Mouse (Mus musculus): ENCODE measurements around the gene Ccdc180. TPM values are rescaled to one million over a fixed set of nuclear protein-coding genes. Genes with fewer than 3 reads are reported as not detected.

Ccdc180 gene
- total RNA-seq, 1 experiment = not detected

GRCm38 (mm10) chr4:45981054-45981453 lies 91.0 kb downstream of the Ccdc180 start:
- no peak for TF ChIP-seq CHD2 (IDR thresholded peaks at IDR 0.05; ENCODE audit: low read depth, low read length)
- TF ChIP-seq HCFC1 (IDR thresholded peaks at IDR 0.05; ENCODE audit: borderline replicate concordance, insufficient read depth, low read length) = no peak
- no peak for TF ChIP-seq ZNF384 (IDR thresholded peaks at IDR 0.05; ENCODE audit: low read depth, low read length)
- TF ChIP-seq MAFK (IDR thresholded peaks at IDR 0.05; ENCODE audit: insufficient read depth, low read depth, low read length) = no peak
- TF ChIP-seq ZC3H11A (IDR thresholded peaks at IDR 0.05; ENCODE audit: borderline replicate concordance, low read depth, low read length) = no peak
- in situ Hi-C loops (cut with MboI; ENCODE audit: low sequenced_read_pairs in 2 of 2, unreplicated experiment in 2 of 2) = no loop called here
- DNase-seq (ENCODE audit: low read depth, low spot score) = no peak
- no peaks in the 10 kb centered on the region for H3K4me1 ChIP-seq (ENCODE audit: control insufficient read depth in 2 of 2, insufficient read depth in 2 of 2, low read length in 2 of 2, poor library complexity in 1 of 2)
- H3K9ac ChIP-seq (ENCODE audit: insufficient read depth, low read depth, low read length, poor library complexity, severe bottlenecking) = no peak overlapping the region
- no peaks in the 10 kb centered on the region for H3K9me3 ChIP-seq (ENCODE audit: control insufficient read depth, insufficient read depth, low read depth, low read length)
- H3K27ac ChIP-seq (ENCODE audit: insufficient read depth, low read depth, low read length, poor library complexity, severe bottlenecking) = no peak overlapping the region
- no peaks in the 10 kb centered on the region for H3K36me3 ChIP-seq (ENCODE audit: control insufficient read depth, insufficient read depth, low read length, poor library complexity, severe bottlenecking)
- H3K4me3 ChIP-seq (ENCODE audit: insufficient read depth in 1 of 2, low read depth in 1 of 2, low read length in 2 of 2, poor library complexity in 1 of 2, severe bottlenecking in 1 of 2) = no peak overlapping the region

- Histone ChIP-seq H3K4me3 (ENCODE audit: insufficient read depth in 1 of 2, low read depth in 1 of 2, low read length in 2 of 2, poor library complexity in 1 of 2, severe bottlenecking in 1 of 2) (no peak overlapping the region), H3K27ac (ENCODE audit: insufficient read depth, low read depth, low read length, poor library complexity, severe bottlenecking) (no peak overlapping the region), H3K4me1 (ENCODE audit: control insufficient read depth in 2 of 2, insufficient read depth in 2 of 2, low read length in 2 of 2, poor library complexity in 1 of 2) (no peaks in the 10 kb centered on the region), H3K36me3 (ENCODE audit: control insufficient read depth, insufficient read depth, low read length, poor library complexity, severe bottlenecking) (no peaks in the 10 kb centered on the region), H3K9me3 (ENCODE audit: control insufficient read depth, insufficient read depth, low read depth, low read length) (no peaks in the 10 kb centered on the region), H3K9ac (ENCODE audit: insufficient read depth, low read depth, low read length, poor library complexity, severe bottlenecking) (no peak overlapping the region)
- DNase-seq (ENCODE audit: low read depth, low spot score) = no peak
- in situ Hi-C loops (cut with MboI; ENCODE audit: low sequenced_read_pairs in 2 of 2, unreplicated experiment in 2 of 2) = no loop called here
- TF ChIP-seq ZNF384 (IDR thresholded peaks at IDR 0.05; ENCODE audit: low read depth, low read length) (no peak), ZC3H11A (IDR thresholded peaks at IDR 0.05; ENCODE audit: borderline replicate concordance, low read depth, low read length) (no peak), HCFC1 (IDR thresholded peaks at IDR 0.05; ENCODE audit: borderline replicate concordance, insufficient read depth, low read length) (no peak), CHD2 (IDR thresholded peaks at IDR 0.05; ENCODE audit: low read depth, low read length) (no peak), MAFK (IDR thresholded peaks at IDR 0.05; ENCODE audit: insufficient read depth, low read depth, low read length) (no peak)
Measured at GRCm38 (mm10) chr4:45990427-45991135, 100.5 kb downstream of the Ccdc180 start.

GRCm38 (mm10) chr4:45998536-45998935 lies 108.4 kb downstream of the Ccdc180 start:
- Histone ChIP-seq H3K4me1 (ENCODE audit: control insufficient read depth in 2 of 2, insufficient read depth in 2 of 2, low read length in 2 of 2, poor library complexity in 1 of 2) (no peaks in the 10 kb centered on the region), H3K9ac (ENCODE audit: insufficient read depth, low read depth, low read length, poor library complexity, severe bottlenecking) (no peak overlapping the region), H3K36me3 (ENCODE audit: control insufficient read depth, insufficient read depth, low read length, poor library complexity, severe bottlenecking) (no peaks in the 10 kb centered on the region), H3K4me3 (ENCODE audit: insufficient read depth in 1 of 2, low read depth in 1 of 2, low read length in 2 of 2, poor library complexity in 1 of 2, severe bottlenecking in 1 of 2) (no peak overlapping the region), H3K27ac (ENCODE audit: insufficient read depth, low read depth, low read length, poor library complexity, severe bottlenecking) (no peak overlapping the region), H3K9me3 (ENCODE audit: control insufficient read depth, insufficient read depth, low read depth, low read length) (no peaks in the 10 kb centered on the region)
- in situ Hi-C loops (cut with MboI; ENCODE audit: low sequenced_read_pairs in 2 of 2, unreplicated experiment in 2 of 2) = no loop called here
- TF ChIP-seq HCFC1 (IDR thresholded peaks at IDR 0.05; ENCODE audit: borderline replicate concordance, insufficient read depth, low read length) (no peak), ZNF384 (IDR thresholded peaks at IDR 0.05; ENCODE audit: low read depth, low read length) (no peak), MAFK (IDR thresholded peaks at IDR 0.05; ENCODE audit: insufficient read depth, low read depth, low read length) (no peak), ZC3H11A (IDR thresholded peaks at IDR 0.05; ENCODE audit: borderline replicate concordance, low read depth, low read length) (no peak), CHD2 (IDR thresholded peaks at IDR 0.05; ENCODE audit: low read depth, low read length) (no peak)
- no peak for DNase-seq (ENCODE audit: low read depth, low spot score)

Other genes with a start within 250 kb of the Ccdc180 start
- gene Aldh1b1, start 91.3 kb upstream of the Ccdc180 start, total RNA-seq (2012; rRNA removed) = 3.6 and 4.0 TPM in 2 replicates
- 4.1 and 6.8 TPM in 2 replicates for gene Igfbpl1, start 63.4 kb upstream of the Ccdc180 start, total RNA-seq (2012; rRNA removed)
- gene Stra6l, start 41.6 kb upstream of the Ccdc180 start, total RNA-seq (2012; rRNA removed) = 0.37 and 0.40 TPM in 2 replicates
- 2.2 and 6.0 TPM in 2 replicates for gene Tdrd7, start 75.0 kb downstream of the Ccdc180 start, total RNA-seq (2012; rRNA removed)
- 0.53 and 0.54 TPM in 2 replicates for gene Tmod1, start 148.6 kb downstream of the Ccdc180 start, total RNA-seq (2012; rRNA removed)
- gene Ncbp1, start 248.3 kb downstream of the Ccdc180 start, total RNA-seq (2012; rRNA removed) = 80.1 and 83.0 TPM in 2 replicates
- gene Tstd2, start 248.4 kb downstream of the Ccdc180 start, total RNA-seq (2012; rRNA removed) = 21.2 and 28.9 TPM in 2 replicates